Mouse (Mus musculus) G1E (cell line): ENCODE results near the gene Hcrtr1.

Source experiments
- CTCF ChIP-seq: IDR thresholded peaks from 2 replicates; pipeline ENCODE4 v1.5.1; 2012; ENCODE audit warnings: low read depth, low read length, inconsistent platforms, mixed read lengths
- GATA1 ChIP-seq: IDR thresholded peaks from 2 replicates; pipeline ENCODE4 v1.6.1; 2012; ENCODE audit warnings: borderline replicate concordance, low read length, inconsistent platforms, mixed read lengths
- POLR2AphosphoS5 ChIP-seq: IDR thresholded peaks from 2 replicates; pipeline ENCODE4 v1.6.1; 2012; ENCODE audit warnings: low read depth, low read length, inconsistent platforms; ENCODE audit not compliant: insufficient replicate concordance
- TAL1 ChIP-seq: conservative IDR thresholded peaks from 2 replicates; pipeline ENCODE4 v1.6.1; 2012; ENCODE audit warnings: low read depth, low read length, inconsistent platforms, mixed read lengths

DNA sequence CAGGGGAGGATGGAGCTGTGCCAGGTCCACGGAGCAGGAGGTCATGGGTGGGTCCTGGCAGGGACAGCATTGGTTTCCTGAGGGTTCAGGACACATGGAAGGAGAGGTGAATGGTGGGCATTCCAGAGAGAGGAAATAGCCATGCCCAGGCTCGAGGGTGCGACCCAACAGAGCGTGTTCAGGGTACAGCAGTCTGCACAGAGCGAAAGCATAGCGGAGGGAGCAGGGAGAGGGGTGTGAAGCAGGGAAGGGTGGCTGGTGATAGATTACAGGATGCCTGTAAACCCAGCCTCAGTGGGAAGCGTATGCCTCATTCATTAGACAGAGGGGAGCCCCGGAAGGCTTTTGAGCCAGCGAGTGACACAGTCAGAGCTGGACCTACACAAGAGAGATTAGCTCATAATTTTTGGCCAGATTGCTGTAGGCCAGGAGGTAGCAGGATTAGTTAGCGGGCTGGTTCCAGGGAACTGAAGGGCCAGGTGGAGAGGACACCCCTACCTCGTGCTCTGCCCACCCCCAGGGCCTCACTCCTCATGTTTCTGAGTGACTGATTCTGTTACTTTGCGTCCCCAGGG is 53.8 kb downstream of the Hcrtr1 start:
- TF ChIP-seq CTCF = no peak
- no peak for TF ChIP-seq POLR2AphosphoS5
- no peak for TF ChIP-seq TAL1
- no peak for TF ChIP-seq GATA1
